Mouse (Mus musculus) erythroblast, embryonic 14.5 days (primary cell): ENCODE data around the gene Msantd1.

Experiments used
- GATA1 ChIP-seq: IDR thresholded peaks from 2 replicates; pipeline ENCODE4 v1.6.1; 2012; ENCODE audit warnings: low read length, inconsistent platforms, mixed read lengths
- TAL1 ChIP-seq: IDR thresholded peaks from 3 replicates; pipeline ENCODE4 v1.6.1; 2012; ENCODE audit warnings: low read length, inconsistent platforms, mixed read lengths

DNA sequence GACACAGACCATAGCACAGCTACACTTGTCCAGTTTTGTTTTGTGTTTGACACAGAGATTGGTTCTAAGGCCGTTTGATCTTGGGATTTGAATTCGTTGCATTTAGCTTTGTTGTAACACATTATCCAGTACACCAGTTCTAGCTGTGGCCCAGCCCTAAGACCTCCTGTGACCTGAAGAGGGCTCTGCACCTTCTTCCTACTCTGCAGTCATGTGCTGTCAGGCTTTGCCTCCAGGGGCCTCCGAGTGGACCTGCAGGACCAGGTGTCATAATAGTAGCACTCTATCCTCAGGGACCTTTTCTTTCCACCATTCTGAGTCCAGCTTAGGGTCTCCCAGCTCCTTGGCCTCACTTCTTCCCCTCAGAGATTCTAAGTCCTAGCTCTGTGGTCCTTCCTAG lies 64.7 kb downstream of the Msantd1 start:
- TF ChIP-seq GATA1 (no peak), TAL1 (no peak)
